Mouse (Mus musculus): Measurements from ENCODE around the gene Letm1.

DNA sequence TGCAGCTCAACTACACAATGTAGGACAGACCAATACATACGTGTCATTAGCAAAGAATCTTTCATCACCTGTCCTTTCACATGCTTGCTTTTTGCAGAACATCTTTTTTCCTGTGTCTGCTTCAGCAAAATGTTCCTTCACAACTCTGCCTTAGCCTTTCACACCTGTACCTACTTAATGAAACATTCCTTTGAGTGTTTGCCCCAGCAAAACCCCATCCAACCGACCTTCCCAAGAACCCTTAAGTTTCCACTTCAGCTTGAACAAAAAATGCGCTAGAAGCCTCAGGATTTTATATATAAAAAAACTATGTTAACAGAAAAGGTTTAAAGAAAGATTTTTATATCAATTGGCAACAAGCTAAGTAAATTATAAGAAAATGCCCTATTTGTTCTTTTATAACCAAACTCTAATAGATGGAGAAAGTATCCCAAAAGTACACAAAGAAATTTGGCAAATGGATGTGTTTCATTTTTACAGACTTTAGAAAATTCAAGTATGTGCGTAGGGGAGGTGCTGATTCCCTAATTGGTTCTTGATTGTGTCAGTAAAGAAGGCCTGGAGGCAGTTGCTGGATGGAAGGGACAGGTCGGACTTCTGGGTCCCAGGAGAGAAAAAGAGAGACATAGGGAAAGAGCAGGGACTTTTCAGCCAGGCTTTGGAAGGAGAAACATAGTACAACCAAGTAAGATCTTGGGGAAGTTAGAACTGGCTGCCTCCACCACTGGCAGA is 9.5 kb upstream of the Letm1 start:
- TF ChIP-seq CTCF (IDR thresholded peaks at IDR 0.05; ENCODE audit: control insufficient read depth, insufficient read depth, insufficient read length) (no peak), MAX (IDR thresholded peaks at IDR 0.05) (no peak), USF1 (IDR thresholded peaks at IDR 0.05; ENCODE audit: low read depth) (no peak), MYOD1 (IDR thresholded peaks at IDR 0.05; ENCODE audit: control insufficient read depth, insufficient read length, low read depth) (no peak), MYOG (IDR thresholded peaks at IDR 0.05; ENCODE audit: control insufficient read depth, extremely low read depth, insufficient read length) (no peak)

Data from C2C12 (cell line).